Comparison of ENCODE assay signal across 20 mouse cellular contexts in genomic region chr1:143053161-143053560, GRCm38 (mm10).
"Had no signal": no experiment of that assay in that cellular context is flagged by ENCODE, and none has a peak within 500 bp of the region (broad histone marks: within the 10 kb centered on the region; RNA-seq: fewer than 3 reads in every experiment).

No protein-coding gene starts in this region.

- H3K36me3 ChIP-seq: limb, embryonic 12.5 days; limb, embryonic 15.5 days; midbrain, embryonic 12.5 days; midbrain, embryonic 15.5 days; neural tube, embryonic 12.5 days; neural tube, embryonic 15.5 days; stomach, embryonic 15.5 days had no signal

- ATAC-seq: liver, postnatal 0 days; lung, postnatal 0 days; midbrain, embryonic 15.5 days had no signal

- H3K9ac ChIP-seq: limb, embryonic 12.5 days; limb, embryonic 15.5 days; liver, embryonic 14.5 days; liver, postnatal 0 days; lung, embryonic 14.5 days; midbrain, embryonic 12.5 days; midbrain, embryonic 15.5 days; neural tube, embryonic 12.5 days; neural tube, embryonic 15.5 days; stomach, embryonic 15.5 days had no signal

- H3K27me3 ChIP-seq: limb, embryonic 12.5 days; limb, embryonic 15.5 days; midbrain, embryonic 12.5 days; midbrain, embryonic 15.5 days; neural tube, embryonic 12.5 days; neural tube, embryonic 15.5 days; stomach, embryonic 15.5 days had no signal

- H3K4me3 ChIP-seq: limb, embryonic 12.5 days; limb, embryonic 15.5 days; midbrain, embryonic 12.5 days; midbrain, embryonic 15.5 days; neural tube, embryonic 12.5 days; neural tube, embryonic 15.5 days; stomach, embryonic 15.5 days had no signal

- H3K4me2 ChIP-seq: limb, embryonic 12.5 days; limb, embryonic 15.5 days; liver, embryonic 11.5 days; lung, embryonic 14.5 days; midbrain, embryonic 12.5 days; midbrain, embryonic 15.5 days; neural tube, embryonic 12.5 days; neural tube, embryonic 15.5 days; stomach, embryonic 15.5 days had no signal

- DNase-seq: kidney, adult 9 months; kidney, postnatal 14 days; kidney, postnatal 4 days; left cerebral cortex, postnatal 4 days; liver, postnatal 0 days; lung, embryonic 14.5 days; spleen, adult 18-20 months; thymus, adult 18-20 months; thymus, postnatal 36 days had no signal

- H3K27ac ChIP-seq: limb, embryonic 12.5 days; limb, embryonic 15.5 days; liver, embryonic 14.5 days; macrophage; midbrain, embryonic 12.5 days; midbrain, embryonic 15.5 days; neural tube, embryonic 12.5 days; neural tube, embryonic 15.5 days; stomach, embryonic 15.5 days had no signal

- H3K4me1 ChIP-seq: limb, embryonic 12.5 days; limb, embryonic 15.5 days; midbrain, embryonic 12.5 days; midbrain, embryonic 15.5 days; neural tube, embryonic 12.5 days; neural tube, embryonic 15.5 days; stomach, embryonic 15.5 days had no signal

- H3K9me3 ChIP-seq: limb, embryonic 12.5 days; limb, embryonic 15.5 days; midbrain, embryonic 12.5 days; midbrain, embryonic 15.5 days; neural tube, embryonic 12.5 days; neural tube, embryonic 15.5 days; stomach, embryonic 15.5 days had no signal
